Mouse (Mus musculus): Measurements from ENCODE around the gene Thsd4. TPM values are rescaled to one million over a fixed set of nuclear protein-coding genes. Genes with fewer than 3 reads are reported as not detected.
"Not testable (repeated sequence)": the region's sequence is repeated elsewhere in the genome, so short reads cannot be mapped to it uniquely, and the experiment has no call there.

Thsd4 gene
- total RNA-seq, 2 experiments from 2014 or later: 0.07 TPM; not detected in 1

DNA sequence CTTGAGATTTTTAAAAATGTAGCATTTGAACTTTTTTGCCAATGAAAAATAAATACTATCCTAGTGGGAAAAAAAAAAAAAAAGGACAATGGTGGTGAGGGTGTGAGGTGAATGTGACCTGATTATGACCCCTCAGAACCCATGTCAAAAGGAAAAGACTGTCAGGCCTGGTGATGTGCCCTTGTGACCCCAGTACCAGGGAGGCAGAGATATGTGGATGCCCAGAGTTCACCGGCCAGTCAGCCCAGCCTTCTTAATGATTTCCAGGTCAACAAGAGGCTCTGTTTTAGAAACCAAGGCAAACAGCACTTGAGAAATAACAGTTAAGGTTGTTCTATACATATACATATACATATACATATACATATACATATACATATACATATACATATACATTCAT is 501.4 kb downstream of the Thsd4 start:
- ATAC-seq (ENCODE audit: poor library complexity, severe bottlenecking): no peak

GRCm38 (mm10) chr9:60010285-60010684 is 511.6 kb downstream of the Thsd4 start:
- no peak for ATAC-seq (ENCODE audit: poor library complexity, severe bottlenecking)

GRCm38 (mm10) chr9:60008936-60009335 is 512.9 kb downstream of the Thsd4 start:
- ATAC-seq (ENCODE audit: poor library complexity, severe bottlenecking): no peak

DNA sequence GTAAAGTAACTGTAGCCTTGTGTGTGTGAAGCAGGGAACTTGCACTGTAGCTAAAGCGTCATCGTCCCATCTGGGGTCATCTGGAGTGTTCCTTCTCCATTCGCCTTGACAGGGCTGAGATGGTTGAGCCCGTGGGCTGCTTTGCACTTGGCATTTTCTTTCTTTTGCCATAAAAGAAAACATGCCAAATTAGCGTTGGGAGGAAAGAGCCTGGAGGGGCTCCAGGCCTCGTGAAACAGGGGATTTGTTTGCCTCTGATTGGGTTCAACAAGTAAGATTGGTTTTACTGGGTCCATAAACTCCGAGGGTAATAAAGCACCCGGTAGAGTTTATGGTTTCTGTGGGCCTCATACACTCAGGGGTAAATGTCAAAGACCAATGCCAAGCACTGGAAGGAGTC is 519.5 kb downstream of the Thsd4 start:
- no peak for ATAC-seq (ENCODE audit: poor library complexity, severe bottlenecking)

- ATAC-seq (ENCODE audit: poor library complexity, severe bottlenecking): no peak
Observed at GRCm38 (mm10) chr9:60001444-60001843, 520.4 kb downstream of the Thsd4 start.

DNA sequence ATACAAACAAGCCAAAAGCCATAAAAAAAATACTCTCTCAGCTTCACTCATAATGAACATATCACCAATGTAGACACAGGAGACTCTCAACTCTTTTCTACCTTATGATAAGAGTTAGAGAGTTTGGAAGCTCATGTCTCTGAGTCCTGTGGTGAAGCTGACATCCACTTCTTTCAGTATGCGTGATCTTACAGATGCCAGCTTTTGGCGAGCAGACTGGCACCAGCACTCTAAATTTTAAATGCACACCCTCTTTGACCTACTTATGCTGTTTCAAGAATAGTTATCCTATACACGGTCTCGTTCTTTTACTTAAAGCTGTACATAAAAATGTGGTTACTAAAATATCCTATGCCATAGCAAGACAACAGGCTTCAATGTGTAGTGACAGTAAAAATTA is 524.1 kb downstream of the Thsd4 start:
- no peak for ATAC-seq (ENCODE audit: poor library complexity, severe bottlenecking)

DNA sequence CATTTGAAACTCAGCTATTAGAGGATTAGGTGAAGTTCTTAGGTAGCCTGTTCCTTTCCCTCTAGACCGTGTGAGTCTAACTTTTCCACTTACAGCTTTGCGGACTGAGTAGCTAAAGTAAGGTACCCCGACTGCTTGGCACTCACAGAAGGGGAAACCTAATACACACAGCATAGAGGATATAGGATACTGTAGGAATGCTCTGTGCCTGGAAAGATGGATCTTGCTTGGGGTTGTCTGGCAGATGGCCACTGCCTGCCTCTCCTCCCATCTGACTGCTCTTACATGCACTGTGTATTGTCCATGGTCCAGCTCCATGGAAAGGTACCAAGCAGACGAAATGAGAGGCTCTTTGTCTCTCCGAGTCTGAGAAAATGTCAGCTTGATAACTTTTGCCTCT is 530.4 kb downstream of the Thsd4 start:
- no peak for ATAC-seq (ENCODE audit: poor library complexity, severe bottlenecking)

DNA sequence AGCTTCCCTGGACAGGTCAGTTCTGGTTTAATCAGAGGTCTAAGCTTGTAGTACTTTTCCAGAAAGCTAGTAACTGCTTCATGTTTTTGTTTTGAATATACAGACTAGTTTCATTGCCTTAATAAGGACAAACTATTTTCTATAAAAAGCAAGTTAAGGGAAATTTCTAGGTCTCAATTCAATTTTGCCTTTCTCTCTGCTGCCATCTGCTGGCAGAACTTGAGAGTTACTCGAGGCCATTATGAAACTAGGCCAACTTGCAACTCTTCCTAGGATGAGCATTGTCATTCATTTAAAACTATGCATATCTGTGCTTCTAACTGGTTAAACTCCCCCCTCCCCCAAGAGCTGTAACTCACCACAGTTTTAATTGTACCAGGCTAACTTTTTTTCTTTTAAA is 532.0 kb downstream of the Thsd4 start:
- no peak for ATAC-seq (ENCODE audit: poor library complexity, severe bottlenecking)

- no peak for ATAC-seq (ENCODE audit: poor library complexity, severe bottlenecking)
Observed at GRCm38 (mm10) chr9:59985900-59986572, 535.8 kb downstream of the Thsd4 start.

DNA sequence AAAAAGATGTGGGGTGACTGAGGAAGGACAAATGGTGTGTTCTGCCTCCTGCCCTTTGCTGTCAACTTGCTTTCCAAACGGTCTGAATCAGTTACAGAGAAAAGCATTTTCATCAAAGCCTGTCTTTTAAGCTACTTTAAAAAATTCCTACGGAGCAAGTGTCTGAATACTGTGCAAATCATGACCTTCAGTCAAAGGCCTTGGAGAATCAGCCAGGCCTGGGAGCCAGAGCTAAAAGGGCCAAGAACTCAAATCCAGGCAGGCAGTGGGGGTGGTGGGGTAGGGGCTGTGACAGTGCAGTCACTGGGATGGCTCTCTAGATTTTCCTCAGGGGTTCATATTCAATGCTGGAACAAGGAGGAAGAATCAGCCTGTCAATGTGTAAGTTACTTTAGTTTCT is 540.7 kb downstream of the Thsd4 start:
- ATAC-seq (ENCODE audit: poor library complexity, severe bottlenecking): no peak

GRCm38 (mm10) chr9:59971263-59971662 is 550.6 kb downstream of the Thsd4 start:
- no peak for ATAC-seq (ENCODE audit: poor library complexity, severe bottlenecking)

- peak; percentile 56; the same call in 1 of the 2 replicates for ATAC-seq (ENCODE audit: poor library complexity, severe bottlenecking)
Observed at GRCm38 (mm10) chr9:59969383-59969782, 552.5 kb downstream of the Thsd4 start.

GRCm38 (mm10) chr9:59965046-59965445 is 556.8 kb downstream of the Thsd4 start:
- ATAC-seq (ENCODE audit: poor library complexity, severe bottlenecking): no peak

DNA sequence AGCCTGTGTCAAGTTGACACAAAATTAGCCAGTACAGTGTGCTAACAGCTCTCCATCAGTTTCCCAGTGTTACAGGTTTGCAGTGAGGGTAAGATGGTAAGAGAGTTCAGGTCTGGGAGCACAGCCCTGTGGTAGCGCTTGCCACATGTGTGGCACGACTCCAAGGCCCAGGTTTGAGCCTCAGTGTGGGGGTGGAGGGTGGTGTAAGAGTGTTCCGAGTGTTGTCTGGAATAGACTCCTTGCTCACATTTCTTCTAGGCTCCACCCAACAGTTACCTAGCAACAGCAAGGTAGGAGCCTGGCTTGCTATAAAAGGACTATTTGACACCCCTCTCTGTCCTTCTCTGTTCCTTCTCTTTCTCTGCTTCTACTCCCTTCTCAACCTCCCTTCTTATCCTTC is 557.5 kb downstream of the Thsd4 start:
- ATAC-seq (ENCODE audit: poor library complexity, severe bottlenecking): no peak

- ATAC-seq (ENCODE audit: poor library complexity, severe bottlenecking): no peak
Observed at GRCm38 (mm10) chr9:59961201-59961955, 560.5 kb downstream of the Thsd4 start.

- ATAC-seq (ENCODE audit: poor library complexity, severe bottlenecking): no peak
Observed at GRCm38 (mm10) chr9:59960559-59960958, 561.3 kb downstream of the Thsd4 start, which contains the start of gene Nr2e3. Gene Nr2e3, minus strand, starts transcription at chr9:59960659.

GRCm38 (mm10) chr9:59959276-59959675 is 562.6 kb downstream of the Thsd4 start:
- ATAC-seq (ENCODE audit: poor library complexity, severe bottlenecking): peak; percentile 83

DNA sequence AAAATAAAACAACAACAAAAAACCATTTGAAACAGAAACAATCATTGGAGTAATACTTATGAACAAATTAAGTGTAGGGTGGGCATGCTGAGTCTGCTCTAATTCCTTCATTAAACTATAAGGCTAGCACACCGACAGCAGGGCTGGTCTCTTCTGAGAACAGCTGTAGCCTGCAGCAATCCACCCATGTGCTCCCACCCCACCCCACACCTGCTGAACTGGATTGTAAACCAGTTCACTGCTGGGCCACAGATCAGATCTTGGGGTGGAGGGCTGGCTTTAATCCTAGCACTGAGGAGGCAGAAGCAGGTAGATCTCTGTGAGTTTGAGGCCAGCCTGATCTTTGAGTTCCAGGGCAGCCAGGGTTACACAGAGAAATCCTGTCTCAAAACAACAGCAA is 563.7 kb downstream of the Thsd4 start:
- ATAC-seq (ENCODE audit: poor library complexity, severe bottlenecking): not testable (repeated sequence)

DNA sequence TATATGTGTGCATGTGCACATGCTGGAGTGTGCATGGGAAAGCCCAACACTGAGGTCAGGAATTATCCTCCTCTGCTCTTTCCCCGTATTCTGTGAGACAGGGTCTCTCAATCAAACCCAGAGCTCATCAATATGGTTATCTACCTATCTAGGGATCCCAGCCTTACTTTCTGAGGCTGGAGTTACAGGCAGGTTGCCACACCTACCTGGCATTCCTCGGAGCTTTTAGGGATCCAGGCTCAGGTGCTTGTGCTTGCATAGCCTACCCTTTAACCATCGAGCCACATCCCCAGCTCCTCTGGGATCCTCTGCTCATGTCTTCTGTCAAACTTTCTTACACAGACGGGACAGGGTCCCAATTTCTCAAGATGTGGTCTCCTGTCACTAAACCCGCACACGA is 565.4 kb downstream of the Thsd4 start:
- no peak for ATAC-seq (ENCODE audit: poor library complexity, severe bottlenecking)

DNA sequence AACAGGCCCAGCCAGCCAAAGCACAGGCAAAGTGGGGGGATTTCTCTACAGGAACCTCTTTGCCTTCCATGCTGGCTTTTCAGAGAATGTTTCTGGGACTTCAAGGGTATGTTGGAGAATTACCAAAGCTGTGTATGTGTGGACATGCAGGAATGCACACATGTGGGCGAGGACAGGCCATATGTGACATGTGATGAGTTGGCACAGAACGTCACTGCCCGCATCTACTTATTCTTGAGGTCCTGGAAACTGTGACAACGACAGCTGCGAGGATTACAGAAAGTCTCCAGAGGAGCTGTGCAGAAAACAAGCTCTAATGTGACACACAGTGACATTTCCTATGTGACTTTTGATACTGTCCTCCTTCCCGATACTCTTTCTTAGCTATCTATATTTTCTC is 566.2 kb downstream of the Thsd4 start:
- ATAC-seq (ENCODE audit: poor library complexity, severe bottlenecking): no peak

- no peak for ATAC-seq (ENCODE audit: poor library complexity, severe bottlenecking)
Observed at GRCm38 (mm10) chr9:59955199-59955598, 566.6 kb downstream of the Thsd4 start.

DNA sequence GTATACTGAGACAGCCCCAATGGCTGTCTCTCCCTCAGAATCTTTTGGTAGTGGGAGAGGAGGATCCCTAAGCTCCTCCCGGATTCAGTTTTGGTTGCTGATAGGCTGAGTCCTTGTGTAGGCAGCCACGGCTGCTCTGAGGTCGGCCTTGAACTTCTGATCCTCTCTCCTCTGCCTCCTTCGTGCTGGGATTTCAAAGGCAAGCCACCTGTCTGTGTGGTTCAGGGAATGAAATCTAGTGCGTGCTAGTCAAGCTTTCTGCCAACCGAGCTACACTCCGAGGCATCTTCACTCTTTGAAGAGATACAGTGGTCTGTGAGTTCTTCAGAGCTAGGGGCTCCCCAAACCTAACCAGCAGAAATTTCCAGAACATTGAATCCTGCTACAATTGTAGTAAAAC is 568.3 kb downstream of the Thsd4 start:
- ATAC-seq (ENCODE audit: poor library complexity, severe bottlenecking): no peak
